Mouse (Mus musculus): ENCODE results near the gene Fhad1.

GRCm38 (mm10) chr4:142008206-142008605 is 6.7 kb downstream of the Fhad1 start:
- TF ChIP-seq GATA1 (IDR thresholded peaks at IDR 0.05; ENCODE audit: borderline replicate concordance, low read length) = no peak
- no peak for TF ChIP-seq FLI1 (IDR thresholded peaks at IDR 0.05; ENCODE audit: low read length)
